Mouse (Mus musculus) olfactory bulb, adult 2 months (tissue): Measurements from ENCODE around the gene Fkbp8. TPM values are rescaled to one million over a fixed set of nuclear protein-coding genes. Genes with fewer than 3 reads are reported as not detected.

Experiments used
- H3K27ac ChIP-seq: fragments of 200-500 bp; 2 replicates; pipeline ENCODE4 v1.5.1; 2012; ENCODE audit warnings: low read depth, low read length; ENCODE audit not compliant: insufficient read depth
- H3K4me1 ChIP-seq: fragments of 200-500 bp; 2 replicates; pipeline ENCODE4 v1.6.1; 2012; ENCODE audit warnings: low read length; ENCODE audit not compliant: control insufficient read depth, insufficient read depth
- H3K4me3 ChIP-seq: fragments of 200-500 bp; 2 replicates; pipeline ENCODE4 v1.5.1; 2012; ENCODE audit warnings: mild to moderate bottlenecking, low read depth, low read length, moderate library complexity; ENCODE audit not compliant: insufficient read depth
- CTCF ChIP-seq: fragments of 200-500 bp; IDR thresholded peaks from 2 replicates; pipeline ENCODE4 v1.5.1; 2012; ENCODE audit warnings: low read depth, mild to moderate bottlenecking, low read length, moderate library complexity; ENCODE audit not compliant: insufficient read depth
- POLR2A ChIP-seq: fragments of 200-500 bp; IDR thresholded peaks from 2 replicates; pipeline ENCODE4 v1.6.1; 2012; ENCODE audit warnings: mild to moderate bottlenecking, low read depth, low read length, moderate library complexity; ENCODE audit not compliant: insufficient read depth
- WGBS: fragments of 180-500 bp; shearing (Covaris S2); methylation state at CpG from one replicate; pipeline ENCODE4 v1.1.7; 2018; 5-methylcytosine and 5-hydroxymethylcytosine counted together
- polyA plus RNA-seq: library from polyadenylated mRNA; stranded (reverse); fragments of >200 nt; gene quantifications from 2 replicates; pipeline ENCODE4 v1.2.4, GENCODE M21; 2012; ENCODE audit warnings: low replicate concordance; ENCODE audit not compliant: missing spikeins, insufficient read depth, insufficient read length

Fkbp8 gene
- polyA plus RNA-seq, 1 experiment: not detected

DNA sequence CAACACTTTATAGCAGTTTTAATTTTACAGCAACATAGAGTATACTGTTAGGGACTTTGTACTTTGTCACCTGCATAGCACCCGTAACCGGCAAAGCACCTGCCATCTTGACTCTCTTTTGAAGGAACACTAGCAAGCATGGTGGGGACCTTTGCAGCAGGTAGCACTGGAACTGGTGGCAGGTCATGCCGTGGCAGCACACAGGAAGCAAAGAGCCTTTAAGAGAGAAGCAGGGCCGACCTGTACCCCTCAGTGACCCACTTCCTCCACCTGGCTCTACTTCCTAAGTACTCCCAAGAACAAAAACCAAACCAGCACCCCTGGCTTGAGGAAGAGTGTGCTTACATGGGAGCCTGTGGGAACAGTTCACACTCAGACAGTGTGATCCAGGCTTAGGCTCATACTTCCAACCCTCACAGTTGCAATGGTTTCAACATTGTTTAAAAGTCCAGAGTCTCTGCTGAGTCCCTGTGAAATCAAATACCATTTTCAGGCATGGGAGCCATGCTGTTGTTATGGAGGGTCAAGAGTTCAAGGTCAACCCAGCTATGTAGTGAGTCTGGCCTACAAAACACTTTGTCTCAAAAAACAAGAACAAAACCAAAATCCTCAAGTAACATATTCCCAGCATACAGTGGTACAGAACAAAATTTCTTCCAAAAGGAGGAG lies 27.7 kb downstream of the Fkbp8 start:
- Histone ChIP-seq H3K27ac (no peak overlapping the region), H3K4me3 (no peak overlapping the region), H3K4me1 (peaks cover 22% of the 10 kb centered on the region)
- TF ChIP-seq POLR2A: no peak
- TF ChIP-seq CTCF: no peak
- WGBS: 94% methylated on average over 4 of the region's 4 CpGs

DNA sequence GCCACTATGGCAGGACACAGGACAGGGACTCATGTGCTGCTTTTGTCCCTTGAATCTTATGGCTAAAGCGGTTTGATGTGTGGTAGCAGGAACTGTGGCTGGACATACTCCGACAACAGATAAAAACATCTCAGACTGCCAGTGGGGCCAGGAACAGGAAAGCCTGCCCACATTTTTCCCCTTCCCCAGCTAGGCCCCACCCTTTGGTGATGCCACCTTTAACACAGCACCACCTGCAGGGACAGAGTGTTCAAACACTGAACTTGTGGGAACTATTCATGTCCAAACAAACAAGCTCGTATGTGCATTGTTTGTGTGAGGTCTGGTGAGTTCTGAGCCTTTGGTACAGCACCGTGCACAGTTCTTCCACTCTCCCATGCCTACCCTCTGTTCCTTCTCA lies 30.8 kb downstream of the Fkbp8 start:
- WGBS: 63% methylated on average over 4 of the region's 4 CpGs
- TF ChIP-seq POLR2A: no peak
- no peak for TF ChIP-seq CTCF
- Histone ChIP-seq H3K4me3 (no peak overlapping the region), H3K4me1 (peaks cover 35% of the 10 kb centered on the region), H3K27ac (no peak overlapping the region)

- WGBS: 71% methylated on average over 3 of the region's 3 CpGs
- TF ChIP-seq CTCF (no peak), POLR2A (no peak)
- H3K27ac ChIP-seq: no peak overlapping the region
- no peak overlapping the region for H3K4me3 ChIP-seq
- peaks cover 30% of the 10 kb centered on the region for H3K4me1 ChIP-seq
These were observed 31.5 kb downstream of the Fkbp8 start for GRCm38 (mm10) chr8:70558983-70559382.

GRCm38 (mm10) chr8:70560096-70560495 lies 32.6 kb downstream of the Fkbp8 start:
- H3K4me3 ChIP-seq: no peak overlapping the region
- TF ChIP-seq CTCF: no peak
- no peak for TF ChIP-seq POLR2A
- H3K4me1 ChIP-seq: peaks cover 35% of the 10 kb centered on the region
- peak overlapping the region; percentile 23; the same call in 1 of the 2 replicates for H3K27ac ChIP-seq
- 36% methylated on average over 2 of the region's 2 CpGs for WGBS

DNA sequence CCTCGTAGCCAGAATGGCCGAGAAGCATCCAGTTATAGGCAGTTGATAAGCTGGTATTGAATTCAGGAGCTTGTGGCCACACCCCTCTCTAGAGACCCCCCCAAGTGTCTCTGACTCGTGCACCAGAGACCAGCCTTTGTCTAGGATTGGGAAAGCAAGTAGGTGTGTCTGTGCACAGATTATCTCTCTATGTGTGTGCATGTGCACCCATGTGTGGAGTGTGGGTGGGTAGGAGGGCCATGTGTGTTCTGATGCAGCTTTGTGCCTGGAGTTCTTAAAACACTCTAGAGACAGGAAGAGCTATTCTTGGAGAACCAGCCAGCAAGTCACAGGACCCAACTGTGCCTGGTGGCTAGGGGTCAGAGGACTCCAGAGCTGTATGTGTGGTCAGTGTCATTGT lies 33.0 kb downstream of the Fkbp8 start:
- H3K27ac ChIP-seq: 0 out of 2 replicates have a peak overlapping the region, but pooled peaks have one; percentile 23
- TF ChIP-seq CTCF: no peak
- no peak for TF ChIP-seq POLR2A
- H3K4me1 ChIP-seq: peaks cover 38% of the 10 kb centered on the region
- no peak overlapping the region for H3K4me3 ChIP-seq
- 47% methylated on average over 3 of the region's 3 CpGs for WGBS

DNA sequence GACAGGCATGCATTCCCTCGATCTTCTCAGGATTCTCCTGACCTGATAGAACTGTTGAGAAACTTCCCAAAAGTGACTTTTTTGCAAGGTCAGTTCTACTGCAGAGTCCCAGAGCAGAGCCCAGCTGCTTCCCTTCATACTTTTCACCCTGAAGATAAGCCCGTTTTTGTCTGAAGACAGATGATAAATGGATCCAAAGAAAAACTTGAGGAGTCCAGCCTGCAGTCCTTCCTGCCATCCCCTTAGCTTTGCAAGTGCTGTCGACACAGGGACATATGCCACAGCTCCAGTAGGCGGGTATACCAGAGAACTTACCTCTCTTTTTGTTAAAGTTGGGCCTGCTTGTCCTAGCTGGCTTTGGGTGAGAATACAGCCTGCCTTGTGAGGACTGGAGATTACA lies 33.8 kb downstream of the Fkbp8 start:
- Histone ChIP-seq H3K4me3 (no peak overlapping the region), H3K4me1 (peaks cover 41% of the 10 kb centered on the region), H3K27ac (0 out of 2 replicates have a peak overlapping the region, but pooled peaks have one; percentile 11)
- TF ChIP-seq CTCF: no peak
- no peak for TF ChIP-seq POLR2A
- WGBS: 77% methylated on average over 4 of the region's 4 CpGs

DNA sequence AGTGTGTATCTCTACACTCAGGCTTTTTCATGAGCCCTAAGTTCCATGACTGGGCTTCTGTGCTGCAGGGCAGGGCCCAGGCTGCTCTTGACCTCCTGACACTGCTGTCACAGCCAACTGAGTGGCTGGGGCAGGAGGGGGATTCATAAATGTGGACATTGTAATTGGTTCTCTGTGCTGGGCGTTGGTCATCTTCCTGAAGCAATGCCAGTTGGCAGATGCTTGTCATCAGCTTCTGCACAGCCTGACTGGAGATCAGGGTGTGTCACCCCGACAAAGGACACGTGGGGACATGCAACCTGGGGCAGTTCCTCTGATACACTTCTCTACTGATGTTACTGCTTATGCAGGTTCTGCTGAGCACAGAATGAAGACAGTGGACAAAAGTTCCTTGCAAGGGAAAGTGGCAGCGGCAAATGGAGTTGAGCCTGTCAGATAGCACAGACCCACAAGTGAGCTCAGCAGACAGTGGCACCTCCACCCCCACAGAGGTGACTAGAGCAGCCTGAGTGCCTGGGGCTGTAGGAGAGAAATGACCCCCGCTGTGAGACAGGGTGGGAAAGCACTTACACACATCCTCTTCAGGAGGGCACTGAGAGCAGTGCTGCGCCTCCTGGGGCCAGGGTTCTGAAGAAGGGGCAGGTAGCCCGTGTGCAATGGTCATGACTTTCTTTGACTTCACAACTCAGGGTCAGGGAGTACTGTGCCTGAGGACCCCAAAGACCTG lies 34.4 kb downstream of the Fkbp8 start:
- peaks cover 41% of the 10 kb centered on the region for H3K4me1 ChIP-seq
- H3K27ac ChIP-seq: peak overlapping the region; percentile 20; the same call in 1 of the 2 replicates
- no peak overlapping the region for H3K4me3 ChIP-seq
- 74% methylated on average over 7 of the region's 7 CpGs for WGBS
- TF ChIP-seq CTCF: no peak
- TF ChIP-seq POLR2A: no peak

- no peak overlapping the region for H3K4me3 ChIP-seq
- 89% methylated on average over 3 of the region's 3 CpGs for WGBS
- no peak for TF ChIP-seq CTCF
- no peak overlapping the region for H3K27ac ChIP-seq
- H3K4me1 ChIP-seq: peaks cover 41% of the 10 kb centered on the region
These were observed 35.3 kb downstream of the Fkbp8 start for GRCm38 (mm10) chr8:70562802-70563201.

DNA sequence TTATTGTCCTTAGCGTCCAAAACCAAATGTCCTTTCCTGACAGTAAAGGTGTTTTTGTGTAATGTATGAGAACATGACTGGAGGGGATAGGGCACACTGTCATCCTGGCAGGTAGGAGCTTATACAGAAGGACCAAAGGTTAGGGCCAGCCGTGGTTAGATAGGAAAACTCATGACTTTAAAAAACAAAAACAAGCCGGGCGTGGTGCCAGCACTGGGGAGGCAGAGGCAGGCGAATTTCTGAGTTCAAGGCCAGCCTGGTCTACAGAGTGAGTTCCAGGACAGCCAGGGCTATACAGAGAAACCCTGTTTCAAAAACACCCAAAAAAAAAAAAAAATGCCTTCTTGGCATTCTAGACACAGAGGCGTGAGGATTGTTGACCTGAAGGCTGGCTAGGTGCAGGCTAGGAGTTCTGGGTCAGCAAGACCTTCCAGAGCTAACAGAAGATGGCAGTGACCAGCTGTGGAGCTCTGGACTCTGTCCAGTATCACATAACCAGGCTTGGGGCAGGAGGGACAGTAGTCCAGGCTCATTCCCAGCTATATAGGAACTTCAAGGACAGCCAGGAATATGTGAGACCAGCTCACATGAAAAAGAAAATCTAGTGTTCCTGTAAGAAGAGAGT lies 36.4 kb downstream of the Fkbp8 start:
- WGBS: 92% methylated on average over 6 of the region's 6 CpGs

DNA sequence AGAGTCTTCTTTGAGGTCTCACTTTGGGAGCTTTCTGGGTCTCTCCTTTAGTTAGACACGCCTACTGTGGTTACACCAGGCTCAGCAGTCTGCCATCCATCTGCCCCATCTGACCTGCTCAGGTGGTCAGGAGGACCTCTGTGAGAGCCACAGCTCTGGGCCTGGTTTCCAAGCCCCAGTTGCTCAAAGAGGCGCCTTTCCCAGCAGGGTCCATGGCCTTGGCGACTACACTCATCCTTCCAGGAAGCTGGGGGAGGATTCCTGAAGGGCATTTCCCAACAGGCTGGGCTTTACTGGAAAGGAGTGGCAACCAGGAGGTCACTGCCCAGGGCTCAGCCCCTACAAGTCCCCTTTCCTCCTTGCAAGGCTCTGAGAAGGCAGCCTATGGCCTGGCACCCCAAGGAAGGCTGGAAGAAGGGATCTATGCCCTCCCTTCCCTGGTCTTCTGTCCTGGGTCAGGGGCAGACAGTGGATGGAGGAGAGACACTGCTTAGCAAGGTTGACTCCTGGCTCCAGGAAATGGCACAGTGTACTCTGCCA lies 37.2 kb downstream of the Fkbp8 start:
- H3K4me3 ChIP-seq: no peak overlapping the region
- no peak overlapping the region for H3K27ac ChIP-seq
- peaks cover 39% of the 10 kb centered on the region for H3K4me1 ChIP-seq
- whole genome bisulfite sequencing: 80% methylated on average over 3 of the region's 3 CpGs
- TF ChIP-seq POLR2A (no peak), CTCF (no peak)

More for the DNA sequence above, 36.4 kb downstream of the Fkbp8 start:
- H3K27ac ChIP-seq: no peak overlapping the region
- no peak for TF ChIP-seq CTCF
- peaks cover 41% of the 10 kb centered on the region for H3K4me1 ChIP-seq
- no peak overlapping the region for H3K4me3 ChIP-seq
